Mouse (Mus musculus): ENCODE results near the gene Cdnf.

GRCm38 (mm10) chr2:3522558-3522957, 9.7 kb downstream of the Cdnf start:
- TF ChIP-seq CTCF (IDR thresholded peaks at IDR 0.05; ENCODE audit: low read depth) (no peak), EP300 (IDR thresholded peaks at IDR 0.05; ENCODE audit: low read depth) (no peak)
